Mouse (Mus musculus): ENCODE data around the gene Thrap3. TPM values are rescaled to one million over a fixed set of nuclear protein-coding genes. Genes with fewer than 3 reads are reported as not detected.
A peak's percentile ranks its signal among the peaks of the same experiment; 100 is the strongest.

Gene Thrap3
- polyA plus RNA-seq, 1 experiment, result 122 TPM

GRCm38 (mm10) chr4:126239862-126240475 is 37.4 kb upstream of the Thrap3 start:
- H3K27me3 ChIP-seq (ENCODE audit: control insufficient read depth, insufficient read depth, low read length), result no peaks in the 10 kb centered on the region
- H3K4me1 ChIP-seq (ENCODE audit: control insufficient read depth, insufficient read depth, low read length), result peaks cover 36% of the 10 kb centered on the region
- no peak overlapping the region for H3K4me3 ChIP-seq (replicated peaks; ENCODE audit: insufficient read depth, low read depth, low read length)
- peak; percentile 9 to 13 for DNase-seq
- no peak overlapping the region for H3K27ac ChIP-seq (ENCODE audit: insufficient read depth, low read length)
- WGBS, result 83% methylated on average over 13 of the region's 13 CpGs
- TF ChIP-seq POLR2A (IDR thresholded peaks at IDR 0.05; ENCODE audit: borderline replicate concordance, insufficient read depth, low read length), result no peak
- no peak for TF ChIP-seq CTCF (IDR thresholded peaks at IDR 0.05; ENCODE audit: borderline replicate concordance, insufficient read depth, low read depth, low read length)

- Histone ChIP-seq H3K4me3 (replicated peaks; ENCODE audit: insufficient read depth, low read depth, low read length) (no peak overlapping the region), H3K27me3 (ENCODE audit: control insufficient read depth, insufficient read depth, low read length) (no peaks in the 10 kb centered on the region), H3K27ac (ENCODE audit: insufficient read depth, low read length) (no peak overlapping the region), H3K4me1 (ENCODE audit: control insufficient read depth, insufficient read depth, low read length) (peaks cover 27% of the 10 kb centered on the region)
- WGBS, result 42% methylated on average over 5 of the region's 5 CpGs
- peak; percentile 15 to 29 for DNase-seq
- TF ChIP-seq POLR2A (IDR thresholded peaks at IDR 0.05; ENCODE audit: borderline replicate concordance, insufficient read depth, low read length) (no peak), CTCF (IDR thresholded peaks at IDR 0.05; ENCODE audit: borderline replicate concordance, insufficient read depth, low read depth, low read length) (no peak)
Measured at GRCm38 (mm10) chr4:126237721-126238242, 35.2 kb upstream of the Thrap3 start.

- TF ChIP-seq POLR2A (IDR thresholded peaks at IDR 0.05; ENCODE audit: borderline replicate concordance, insufficient read depth, low read length) (no peak), CTCF (IDR thresholded peaks at IDR 0.05; ENCODE audit: borderline replicate concordance, insufficient read depth, low read depth, low read length) (no peak)
- H3K27me3 ChIP-seq (ENCODE audit: control insufficient read depth, insufficient read depth, low read length), result no peaks in the 10 kb centered on the region
- H3K27ac ChIP-seq (ENCODE audit: insufficient read depth, low read length), result no peak overlapping the region
- H3K4me3 ChIP-seq (replicated peaks; ENCODE audit: insufficient read depth, low read depth, low read length), result no peak overlapping the region
- WGBS, result 62% methylated on average over 63 of the region's 63 CpGs
- peak in 1 of 2 experiments; percentile 27 for DNase-seq
- peaks cover 16% of the 10 kb centered on the region for H3K4me1 ChIP-seq (ENCODE audit: control insufficient read depth, insufficient read depth, low read length)
Measured at GRCm38 (mm10) chr4:126236467-126237280, 34.1 kb upstream of the Thrap3 start.

GRCm38 (mm10) chr4:126235191-126235590 is 32.6 kb upstream of the Thrap3 start:
- no peak overlapping the region for H3K27ac ChIP-seq (ENCODE audit: insufficient read depth, low read length)
- H3K27me3 ChIP-seq (ENCODE audit: control insufficient read depth, insufficient read depth, low read length), result no peaks in the 10 kb centered on the region
- peak in 1 of 2 experiments; percentile 10 for DNase-seq
- no peak overlapping the region for H3K4me3 ChIP-seq (replicated peaks; ENCODE audit: insufficient read depth, low read depth, low read length)
- 90% methylated on average over 10 of the region's 10 CpGs for WGBS
- peaks cover 13% of the 10 kb centered on the region for H3K4me1 ChIP-seq (ENCODE audit: control insufficient read depth, insufficient read depth, low read length)
- no peak for TF ChIP-seq CTCF (IDR thresholded peaks at IDR 0.05; ENCODE audit: borderline replicate concordance, insufficient read depth, low read depth, low read length)
- TF ChIP-seq POLR2A (IDR thresholded peaks at IDR 0.05; ENCODE audit: borderline replicate concordance, insufficient read depth, low read length), result no peak

- Histone ChIP-seq H3K4me1 (ENCODE audit: control insufficient read depth, insufficient read depth, low read length) (peaks cover 19% of the 10 kb centered on the region), H3K4me3 (replicated peaks; ENCODE audit: insufficient read depth, low read depth, low read length) (no peak overlapping the region), H3K27me3 (ENCODE audit: control insufficient read depth, insufficient read depth, low read length) (no peaks in the 10 kb centered on the region), H3K27ac (ENCODE audit: insufficient read depth, low read length) (no peak overlapping the region)
- DNase-seq, result peak; percentile 14 to 23
- TF ChIP-seq POLR2A (IDR thresholded peaks at IDR 0.05; ENCODE audit: borderline replicate concordance, insufficient read depth, low read length) (no peak), CTCF (IDR thresholded peaks at IDR 0.05; ENCODE audit: borderline replicate concordance, insufficient read depth, low read depth, low read length) (no peak)
- whole genome bisulfite sequencing, result 60% methylated on average over 18 of the region's 18 CpGs
Measured at GRCm38 (mm10) chr4:126234496-126235175, 32.1 kb upstream of the Thrap3 start.

- no peak for TF ChIP-seq POLR2A (IDR thresholded peaks at IDR 0.05; ENCODE audit: borderline replicate concordance, insufficient read depth, low read length)
- TF ChIP-seq CTCF (IDR thresholded peaks at IDR 0.05; ENCODE audit: borderline replicate concordance, insufficient read depth, low read depth, low read length), result no peak
- 80% methylated on average over 29 of the region's 29 CpGs for WGBS
- no peaks in the 10 kb centered on the region for H3K27me3 ChIP-seq (ENCODE audit: control insufficient read depth, insufficient read depth, low read length)
- H3K27ac ChIP-seq (ENCODE audit: insufficient read depth, low read length), result no peak overlapping the region
- no peak overlapping the region for H3K4me3 ChIP-seq (replicated peaks; ENCODE audit: insufficient read depth, low read depth, low read length)
- H3K4me1 ChIP-seq (ENCODE audit: control insufficient read depth, insufficient read depth, low read length), result peaks cover 18% of the 10 kb centered on the region
- DNase-seq, result peak; percentile 11 to 25
Measured at GRCm38 (mm10) chr4:126233676-126234308, 31.2 kb upstream of the Thrap3 start.

- Histone ChIP-seq H3K4me3 (replicated peaks; ENCODE audit: insufficient read depth, low read depth, low read length) (no peak overlapping the region), H3K27me3 (ENCODE audit: control insufficient read depth, insufficient read depth, low read length) (no peaks in the 10 kb centered on the region), H3K27ac (ENCODE audit: insufficient read depth, low read length) (peak overlapping the region; percentile 81), H3K4me1 (ENCODE audit: control insufficient read depth, insufficient read depth, low read length) (peaks cover 15% of the 10 kb centered on the region)
- 29% methylated on average over 7 of the region's 7 CpGs for WGBS
- peak; percentile 31 to 32 for DNase-seq
- TF ChIP-seq CTCF (IDR thresholded peaks at IDR 0.05; ENCODE audit: borderline replicate concordance, insufficient read depth, low read depth, low read length), result no peak
- TF ChIP-seq POLR2A (IDR thresholded peaks at IDR 0.05; ENCODE audit: borderline replicate concordance, insufficient read depth, low read length), result no peak
Measured at GRCm38 (mm10) chr4:126229900-126230299, 27.3 kb upstream of the Thrap3 start.

Measured in cerebellum, adult 2 months (tissue).